Mouse (Mus musculus) lung, postnatal 0 days (tissue): ENCODE measurements around the gene Cfdp1.

Experiments
- CTCF ChIP-seq: IDR thresholded peaks from 2 replicates; pipeline ENCODE4 v1.5.1; 2016; ENCODE audit warnings: antibody characterized with exemption, mild to moderate bottlenecking
- EP300 ChIP-seq: IDR thresholded peaks from 2 replicates; pipeline ENCODE4 v1.6.1; 2016; ENCODE audit warnings: antibody characterized with exemption, mild to moderate bottlenecking, control low read depth

GRCm38 (mm10) chr8:111768651-111769050, 85.4 kb downstream of the Cfdp1 start:
- no peak for TF ChIP-seq EP300
- TF ChIP-seq CTCF = no peak
